Mouse (Mus musculus) layer of hippocampus, adult 2 months (tissue): ENCODE results near the gene Tmem25. TPM values are rescaled to one million over a fixed set of nuclear protein-coding genes. Genes with fewer than 3 reads are reported as not detected.
"Not testable (repeated sequence)": the region's sequence is repeated elsewhere in the genome, so short reads cannot be mapped to it uniquely, and the experiment has no call there.

Experiments used
- DNase-seq, 2 experiments: peaks; one replicate each; pipeline ENCODE4 v3.0.0; 2022; ENCODE audit warnings: low spot score in 2 of 2
- H3K27ac ChIP-seq: fragments of 200-600 bp; 2 replicates; pipeline ENCODE4 v1.8.1; 2022
- H3K4me3 ChIP-seq: fragments of 200-600 bp; 2 replicates; pipeline ENCODE4 v1.8.1; 2022; ENCODE audit warnings: mild to moderate bottlenecking
- CTCF ChIP-seq: fragments of 200-600 bp; conservative IDR thresholded peaks from 2 replicates; pipeline ENCODE4 v1.8.1; 2022; ENCODE audit warnings: antibody characterized with exemption, mild to moderate bottlenecking, moderate library complexity
- total RNA-seq, 2 experiments: library from RNA; stranded (reverse); gene quantifications; 2 replicates each; pipeline ENCODE4 v1.2.3; 2021

Gene Tmem25
- total RNA-seq, 2 experiments from 2014 or later = 50.0 to 50.3 TPM

- no peak for DNase-seq
- Histone ChIP-seq H3K4me3 (no peak overlapping the region), H3K27ac (no peak overlapping the region)
- TF ChIP-seq CTCF = no peak
These were observed 8.7 kb upstream of the Tmem25 start for GRCm38 (mm10) chr9:44807778-44808177.

GRCm38 (mm10) chr9:44807141-44807540 is 8.0 kb upstream of the Tmem25 start:
- DNase-seq = no peak
- H3K4me3 ChIP-seq = no peak overlapping the region
- TF ChIP-seq CTCF = no peak
- no peak overlapping the region for H3K27ac ChIP-seq

GRCm38 (mm10) chr9:44805536-44805935 is 6.4 kb upstream of the Tmem25 start:
- no peak overlapping the region for H3K27ac ChIP-seq
- TF ChIP-seq CTCF = no peak
- no peak for DNase-seq
- no peak overlapping the region for H3K4me3 ChIP-seq

- no peak for TF ChIP-seq CTCF
- Histone ChIP-seq H3K4me3 (no peak overlapping the region), H3K27ac (no peak overlapping the region)
- DNase-seq = no peak
These were observed 5.6 kb upstream of the Tmem25 start for GRCm38 (mm10) chr9:44804678-44805077.

- TF ChIP-seq CTCF = no peak
- no peak for DNase-seq
- Histone ChIP-seq H3K27ac (no peak within 1 kb of the TSS), H3K4me3 (no peak within 1 kb of the TSS)
These were observed 3.8 kb upstream of the Tmem25 start, which contains the start of gene Ttc36 for GRCm38 (mm10) chr9:44802808-44803450. Ttc36 (minus strand) TSS chr9:44803072.

- Histone ChIP-seq H3K4me3 (no peak overlapping the region), H3K27ac (no peak overlapping the region)
- no peak for TF ChIP-seq CTCF
- DNase-seq = no peak
These were observed 2.6 kb upstream of the Tmem25 start for GRCm38 (mm10) chr9:44801669-44802068.

GRCm38 (mm10) chr9:44799958-44800324 is 834 bp upstream of the Tmem25 start:
- Histone ChIP-seq H3K27ac (peak overlapping the region; percentile 79), H3K4me3 (peak overlapping the region; percentile 80)
- no peak for DNase-seq
- no peak for TF ChIP-seq CTCF

GRCm38 (mm10) chr9:44798298-44798697 is 809 bp downstream of the Tmem25 start:
- Histone ChIP-seq H3K27ac (peak overlapping the region; percentile 79), H3K4me3 (peak overlapping the region; percentile 80)
- no peak for DNase-seq
- TF ChIP-seq CTCF = no peak

GRCm38 (mm10) chr9:44792842-44793241 is 6.3 kb downstream of the Tmem25 start:
- Histone ChIP-seq H3K27ac (no peak overlapping the region), H3K4me3 (no peak overlapping the region)
- TF ChIP-seq CTCF = no peak
- DNase-seq = no peak

- TF ChIP-seq CTCF = peak; percentile 98; the same call in 1 of the 2 replicates
- Histone ChIP-seq H3K4me3 (peak overlapping the region; percentile 94), H3K27ac (peak overlapping the region; percentile 90)
- DNase-seq = peak; percentile 90 to 93
These were observed 26.1 kb downstream of the Tmem25 start for GRCm38 (mm10) chr9:44772750-44773651.

GRCm38 (mm10) chr9:44772392-44772749 is 26.7 kb downstream of the Tmem25 start:
- no peak for TF ChIP-seq CTCF
- no peak overlapping the region for H3K4me3 ChIP-seq
- peak overlapping the region; percentile 54 for H3K27ac ChIP-seq
- DNase-seq = no peak

GRCm38 (mm10) chr9:44771376-44771775 is 27.7 kb downstream of the Tmem25 start:
- 0 out of 2 replicates have a peak, but pooled peaks have one; percentile 13 for TF ChIP-seq CTCF
- H3K4me3 ChIP-seq = no peak overlapping the region

GRCm38 (mm10) chr9:44768029-44768394 is 31.1 kb downstream of the Tmem25 start:
- Histone ChIP-seq H3K4me3 (peak overlapping the region; percentile 94), H3K27ac (peak overlapping the region; percentile 95)
- not testable (repeated sequence) for DNase-seq
- TF ChIP-seq CTCF = peak; percentile 38

More at GRCm38 (mm10) chr9:44771376-44771775, 27.7 kb downstream of the Tmem25 start:
- H3K27ac ChIP-seq = no peak overlapping the region
- DNase-seq = no peak
